Mouse (Mus musculus) E14TG2a.4 (cell line): ENCODE results near the gene Fgd5.
"Not testable (repeated sequence)": the region's sequence is repeated elsewhere in the genome, so short reads cannot be mapped to it uniquely, and the experiment has no call there.

Source experiments
- H3K27me3 ChIP-seq: 2 replicates; pipeline ENCODE4 v1.6.1; 2014; ENCODE audit warnings: low read length, control low read depth; ENCODE audit not compliant: insufficient read depth
- H3K36me3 ChIP-seq: 2 replicates; pipeline ENCODE4 v1.6.1; 2014; ENCODE audit warnings: low read length, control low read depth; ENCODE audit not compliant: insufficient read depth
- H3K4me1 ChIP-seq: replicated peaks from 2 replicates; pipeline ENCODE4 v1.6.1; 2014; ENCODE audit warnings: low read depth, low read length, control low read depth
- H3K4me3 ChIP-seq: replicated peaks from 2 replicates; pipeline ENCODE4 v1.5.1; 2014; ENCODE audit warnings: mild to moderate bottlenecking, low read length
- H3K9me3 ChIP-seq: 2 replicates; pipeline ENCODE4 v1.6.1; 2014; ENCODE audit warnings: low read length, control low read depth
- CTCF ChIP-seq: conservative IDR thresholded peaks from 2 replicates; pipeline ENCODE4 v1.5.1; 2014; ENCODE audit warnings: low read length
- NANOG ChIP-seq: IDR thresholded peaks from 2 replicates; pipeline ENCODE4 v1.6.1; 2014; ENCODE audit warnings: borderline replicate concordance, low read length, mixed read lengths
- POU5F1 ChIP-seq: IDR thresholded peaks from 2 replicates; pipeline ENCODE4 v1.6.1; 2014; ENCODE audit warnings: low read length, borderline replicate concordance

Gene Fgd5

GRCm38 (mm10) chr6:91978371-91979300, at the start of gene Fgd5:
Gene Fgd5 (plus strand): TSS chr6:91978878.
- TF ChIP-seq POU5F1, result peak; percentile 81; the same call in 1 of the 2 replicates
- TF ChIP-seq CTCF, result no peak
- peak within 1 kb of the TSS; percentile 83 for H3K4me3 ChIP-seq
- H3K27me3 ChIP-seq, result peaks cover 77% of the 10 kb centered on the region
- peaks cover 34% of the 10 kb centered on the region for H3K4me1 ChIP-seq
- no peaks in the 10 kb centered on the region for H3K36me3 ChIP-seq
- no peaks in the 10 kb centered on the region for H3K9me3 ChIP-seq

DNA sequence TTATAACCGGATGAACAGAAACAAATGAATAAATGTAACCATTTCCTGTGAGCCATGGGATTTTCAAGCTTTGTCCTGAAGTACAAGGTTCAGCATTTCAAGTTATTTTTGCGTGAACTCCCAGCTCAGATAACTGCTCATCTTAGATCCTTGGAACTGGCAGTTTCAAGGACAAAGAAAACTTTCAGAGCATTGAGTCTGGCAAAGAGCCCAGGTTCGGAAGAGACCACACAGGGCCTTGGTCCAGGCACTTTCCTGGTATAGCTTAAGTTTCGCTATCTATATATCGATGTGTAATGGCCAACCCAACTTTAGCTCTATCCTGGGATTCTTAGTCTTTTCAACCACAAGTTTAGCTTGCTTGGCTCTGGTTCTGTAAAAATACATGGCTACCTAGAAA, 47.4 kb upstream of the Fgd5 start:
- Histone ChIP-seq H3K4me3 (no peak overlapping the region), H3K9me3 (no peaks in the 10 kb centered on the region), H3K36me3 (no peaks in the 10 kb centered on the region), H3K4me1 (no peaks in the 10 kb centered on the region), H3K27me3 (no peaks in the 10 kb centered on the region)
- TF ChIP-seq POU5F1, result no peak

DNA sequence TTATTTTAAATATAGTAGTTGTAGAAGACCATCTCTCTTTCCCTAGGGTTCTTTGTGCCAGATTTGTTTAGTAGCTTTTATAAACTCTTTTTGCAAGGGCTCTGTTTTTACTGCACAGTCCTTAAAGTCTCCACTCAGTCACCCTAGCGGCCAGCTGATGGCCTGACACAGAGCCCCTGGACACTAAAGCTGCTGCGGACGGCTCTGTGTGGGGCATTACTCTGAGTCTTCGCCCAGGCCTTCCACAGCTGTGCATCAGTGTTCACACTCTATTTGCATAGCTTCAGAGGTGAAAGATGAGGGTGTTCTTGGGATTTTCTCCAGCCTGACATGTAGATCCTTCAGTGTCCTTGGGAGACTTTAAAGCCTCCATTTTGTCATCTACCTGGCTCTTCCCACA, 40.2 kb upstream of the Fgd5 start:
- H3K36me3 ChIP-seq, result no peaks in the 10 kb centered on the region
- TF ChIP-seq POU5F1 (no peak), NANOG (no peak), CTCF (no peak)
- H3K9me3 ChIP-seq, result no peaks in the 10 kb centered on the region
- H3K4me1 ChIP-seq, result peaks cover 19% of the 10 kb centered on the region
- H3K27me3 ChIP-seq, result peaks cover 2% of the 10 kb centered on the region; the same call in 1 of the 2 replicates
- no peak overlapping the region for H3K4me3 ChIP-seq

DNA sequence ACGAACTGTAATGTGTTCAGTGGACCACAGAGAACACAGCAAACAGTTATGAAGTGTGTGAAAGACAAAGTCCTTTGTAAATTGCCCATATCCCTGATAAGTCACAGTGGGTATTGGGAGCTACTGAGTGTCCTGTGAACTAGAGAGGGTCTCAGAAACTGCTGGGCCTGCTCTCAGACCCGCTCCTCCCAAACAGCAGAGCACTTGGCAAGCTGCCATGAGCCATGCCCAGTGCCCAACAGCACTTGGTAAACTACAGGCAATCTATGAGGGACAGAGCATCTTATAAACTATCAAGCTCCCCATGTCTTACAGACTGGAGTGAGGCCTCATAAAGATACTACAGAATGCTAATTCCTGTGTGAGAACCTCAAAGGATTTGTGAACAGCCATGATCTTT, 30.3 kb upstream of the Fgd5 start:
- H3K4me3 ChIP-seq, result no peak overlapping the region
- H3K36me3 ChIP-seq, result no peaks in the 10 kb centered on the region
- H3K9me3 ChIP-seq, result peaks cover 2% of the 10 kb centered on the region; the same call in 1 of the 2 replicates
- peaks cover 10% of the 10 kb centered on the region for H3K4me1 ChIP-seq
- H3K27me3 ChIP-seq, result peaks cover 16% of the 10 kb centered on the region
- no peak for TF ChIP-seq CTCF
- no peak for TF ChIP-seq POU5F1
- no peak for TF ChIP-seq NANOG

- H3K4me3 ChIP-seq, H3K9me3 ChIP-seq, H3K36me3 ChIP-seq: not testable (repeated sequence)
- Histone ChIP-seq H3K4me1 (peaks cover 16% of the 10 kb centered on the region), H3K27me3 (peaks cover 22% of the 10 kb centered on the region)
These were observed 20.7 kb upstream of the Fgd5 start for GRCm38 (mm10) chr6:91958015-91958414.

DNA sequence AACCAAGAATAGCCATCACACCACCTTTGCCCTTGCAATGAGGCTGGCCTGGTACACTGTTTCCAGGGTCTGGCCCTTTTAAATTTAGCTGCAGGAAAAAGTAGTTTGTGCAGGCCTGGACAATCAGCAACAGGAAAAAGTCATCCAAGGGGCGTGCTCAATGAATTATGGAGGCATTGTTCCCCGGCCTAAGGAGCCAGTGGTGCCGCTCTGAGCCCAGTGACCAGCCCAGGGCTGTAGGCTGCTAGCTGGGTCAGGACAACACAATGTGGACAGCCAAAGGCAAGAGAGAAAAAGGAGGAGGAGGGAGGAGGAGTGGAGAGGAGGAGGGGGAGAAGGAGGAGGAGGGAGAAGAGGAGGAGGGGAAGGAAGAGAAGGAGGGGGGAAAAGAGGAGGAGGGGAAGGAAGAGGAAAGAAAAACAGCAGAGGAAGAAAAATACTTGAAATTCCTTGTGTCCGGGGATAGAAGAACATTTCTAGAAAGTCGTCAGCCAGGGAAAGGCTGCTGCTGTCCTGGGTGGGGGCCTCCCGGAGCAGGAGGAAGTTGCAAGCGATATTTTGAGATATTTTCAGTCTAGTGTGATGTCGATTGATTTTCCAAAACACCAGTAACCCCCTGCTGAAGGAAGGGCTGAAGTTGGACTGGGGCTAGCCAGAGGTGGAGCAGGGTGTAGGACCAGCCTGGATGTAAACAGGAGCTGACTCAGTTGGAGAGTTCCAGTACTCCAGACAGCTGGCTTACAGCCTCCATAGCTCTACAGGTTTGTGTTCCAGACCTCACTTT, 18.5 kb upstream of the Fgd5 start:
- H3K9me3 ChIP-seq, result no peaks in the 10 kb centered on the region

GRCm38 (mm10) chr6:91963429-91963828, 15.2 kb upstream of the Fgd5 start:
- Histone ChIP-seq H3K9me3 (no peaks in the 10 kb centered on the region), H3K27me3 (peaks cover 17% of the 10 kb centered on the region)
- TF ChIP-seq NANOG, result no peak
- no peak for TF ChIP-seq CTCF
- TF ChIP-seq POU5F1, result no peak

More for the DNA sequence above, 18.5 kb upstream of the Fgd5 start:
- no peaks in the 10 kb centered on the region for H3K36me3 ChIP-seq
- peaks cover 21% of the 10 kb centered on the region for H3K27me3 ChIP-seq
- no peak overlapping the region for H3K4me3 ChIP-seq
- H3K4me1 ChIP-seq, result peaks cover 16% of the 10 kb centered on the region
- TF ChIP-seq POU5F1, result no peak
- no peak for TF ChIP-seq CTCF
- no peak for TF ChIP-seq NANOG

DNA sequence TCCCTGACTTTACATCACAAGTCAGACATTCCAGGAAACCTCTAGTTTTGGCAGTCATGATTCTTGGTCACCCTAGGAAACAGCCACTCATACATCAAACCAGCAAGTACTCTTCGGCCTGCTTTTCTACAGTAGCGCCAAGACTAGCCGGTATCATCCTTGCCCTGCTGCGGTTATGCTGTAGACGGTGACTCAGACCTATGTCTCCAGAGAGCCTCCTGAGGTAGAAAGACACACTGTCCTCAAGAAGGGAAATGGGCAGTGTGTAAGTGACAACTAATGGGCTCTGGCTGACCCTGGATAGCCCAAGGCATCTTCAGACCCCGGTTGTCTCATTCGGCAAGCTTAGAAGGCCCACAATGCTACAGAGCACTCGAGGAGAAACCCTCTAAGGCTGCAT, 13.6 kb upstream of the Fgd5 start:
- no peak for TF ChIP-seq NANOG
- no peak for TF ChIP-seq CTCF
- 0 out of 2 replicates have a peak, but pooled peaks cover 6% of the 10 kb centered on the region for H3K9me3 ChIP-seq
- no peak overlapping the region for H3K4me3 ChIP-seq
- no peaks in the 10 kb centered on the region for H3K36me3 ChIP-seq
- 0 out of 2 replicates have a peak, but pooled peaks cover under 1% of the 10 kb centered on the region for H3K4me1 ChIP-seq
- peaks cover 17% of the 10 kb centered on the region for H3K27me3 ChIP-seq

More at GRCm38 (mm10) chr6:91963429-91963828, 15.2 kb upstream of the Fgd5 start:
- H3K4me3 ChIP-seq, result no peak overlapping the region
- H3K4me1 ChIP-seq, result peaks cover 8% of the 10 kb centered on the region
- H3K36me3 ChIP-seq, result no peaks in the 10 kb centered on the region
